Mouse (Mus musculus) embryonic facial prominence, embryonic 10.5 days (tissue): ENCODE results near the gene Fgfr2. TPM values are rescaled to one million over a fixed set of nuclear protein-coding genes. Genes with fewer than 3 reads are reported as not detected.
"Not testable (repeated sequence)": the region's sequence is repeated elsewhere in the genome, so short reads cannot be mapped to it uniquely, and the experiment has no call there.

Source experiments
- DNase-seq: peaks from one replicate; pipeline ENCODE4 v3.0.0-alpha.2; 2017; ENCODE audit warnings: low spot score
- H3K27ac ChIP-seq: fragments of 300-500 bp; sonication (generic); replicated peaks from 2 replicates; pipeline ENCODE4 v1.5.1; 2016; ENCODE audit warnings: mild to moderate bottlenecking
- H3K27me3 ChIP-seq: fragments of 300-500 bp; sonication (generic); replicated peaks from 2 replicates; pipeline ENCODE4 v1.6.1; 2016; ENCODE audit warnings: low read depth, mild to moderate bottlenecking; ENCODE audit not compliant: poor library complexity, severe bottlenecking
- H3K36me3 ChIP-seq: fragments of 300-500 bp; sonication (generic); replicated peaks from 2 replicates; pipeline ENCODE4 v1.6.1; 2016; ENCODE audit warnings: mild to moderate bottlenecking, moderate library complexity
- H3K4me1 ChIP-seq: fragments of 300-500 bp; sonication (generic); 2 replicates; pipeline ENCODE4 v1.6.1; 2016
- H3K4me3 ChIP-seq: fragments of 300-500 bp; sonication (generic); 2 replicates; pipeline ENCODE4 v1.5.1; 2016; ENCODE audit warnings: mild to moderate bottlenecking, moderate library complexity
- H3K9me3 ChIP-seq: fragments of 300-500 bp; sonication (generic); 2 replicates; pipeline ENCODE4 v1.6.1; 2016; ENCODE audit warnings: mild to moderate bottlenecking
- WGBS: fragments of 180-500 bp; shearing (Covaris S2); methylation state at CpG from one replicate; pipeline ENCODE4 v1.1.7; 2016; 5-methylcytosine and 5-hydroxymethylcytosine counted together
- polyA plus RNA-seq: library from polyadenylated mRNA; unstranded; fragments of >200 nt; fragmentation: Nextera tagmentation; extraction: Ambion mirVana; gene quantifications from 2 replicates; pipeline ENCODE4 v1.2.1, GENCODE M21; 2016

Gene Fgfr2
- polyA plus RNA-seq, 1 experiment from 2014 or later = 74.3 TPM

DNA sequence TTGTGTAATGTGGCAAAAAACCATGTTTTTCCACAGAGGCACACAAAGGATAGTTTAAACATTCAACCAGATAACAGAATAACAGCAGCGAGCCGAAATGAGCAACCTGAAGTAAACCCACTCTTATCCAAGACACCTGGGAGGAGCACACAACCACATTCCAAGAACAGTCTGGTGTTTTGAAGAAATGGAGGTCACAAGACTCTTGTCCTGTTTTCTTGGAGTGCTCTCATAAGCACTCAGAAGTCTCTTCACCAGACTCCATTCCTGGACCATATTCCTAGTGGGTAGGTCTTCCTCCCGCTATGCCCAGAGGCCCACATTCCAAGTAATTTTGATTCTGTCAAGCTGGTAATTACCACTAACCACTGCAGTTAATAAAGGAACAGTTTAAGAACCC, 1973.0 kb downstream of the Fgfr2 start:
- Histone ChIP-seq H3K27ac (no peak overlapping the region), H3K4me1 (no peaks in the 10 kb centered on the region), H3K27me3 (no peaks in the 10 kb centered on the region), H3K9me3 (no peaks in the 10 kb centered on the region), H3K4me3 (no peak overlapping the region), H3K36me3 (no peaks in the 10 kb centered on the region)
- WGBS = 86% methylated on average over 3 of the region's 3 CpGs
- no peak for DNase-seq

DNA sequence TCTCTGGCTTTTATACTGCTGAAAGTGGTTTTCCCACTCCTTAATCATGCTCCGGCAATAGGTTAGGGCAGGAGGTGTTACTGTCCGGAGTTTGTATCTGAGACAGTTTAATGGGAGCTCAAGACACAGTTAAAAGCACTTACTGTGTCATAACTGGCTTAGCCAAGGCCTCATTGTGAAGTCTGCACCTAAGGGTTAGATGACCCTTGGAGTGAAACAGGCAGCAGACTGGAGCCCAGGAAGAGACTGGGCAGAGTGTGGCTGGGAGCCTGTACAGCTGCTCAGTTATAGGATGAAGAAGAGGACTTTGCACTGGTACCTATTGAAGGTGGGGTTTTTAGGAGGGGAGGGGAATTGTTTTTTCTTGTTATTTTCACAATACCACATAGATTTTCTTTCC, 1976.9 kb downstream of the Fgfr2 start, which contains the start of gene 4933402N03Rik:
4933402N03Rik (minus strand) TSS at position 101 of the 400 bp plus-strand sequence.
- 87% methylated on average over 2 of the region's 2 CpGs for WGBS
- no peaks in the 10 kb centered on the region for H3K9me3 ChIP-seq
- H3K27ac ChIP-seq = no peak within 1 kb of the TSS
- H3K27me3 ChIP-seq = no peaks in the 10 kb centered on the region
- no peak for DNase-seq
- H3K4me1 ChIP-seq = no peaks in the 10 kb centered on the region
- H3K4me3 ChIP-seq = no peak within 1 kb of the TSS
- H3K36me3 ChIP-seq = no peaks in the 10 kb centered on the region

DNA sequence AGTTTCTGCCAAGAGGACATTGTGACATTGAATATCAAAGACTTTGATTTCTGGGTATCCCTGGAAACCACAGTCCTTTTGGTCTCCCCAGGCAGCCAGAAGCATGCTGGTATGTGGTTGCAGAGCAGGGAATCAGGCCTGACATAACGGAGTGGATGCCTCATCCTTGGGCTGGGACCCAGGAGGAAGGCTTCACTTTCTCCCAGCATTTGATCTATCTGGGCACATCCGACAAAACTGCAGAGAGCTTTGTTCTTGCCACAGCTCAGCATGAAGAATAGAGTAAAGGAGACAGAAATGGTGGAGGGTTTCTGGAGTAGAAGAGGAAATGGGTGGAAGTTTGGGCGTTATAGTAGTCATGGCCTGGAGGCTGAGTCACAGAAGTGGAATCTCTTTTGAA, 1990.0 kb downstream of the Fgfr2 start:
- no peak overlapping the region for H3K27ac ChIP-seq
- H3K4me3 ChIP-seq = no peak overlapping the region
- no peaks in the 10 kb centered on the region for H3K27me3 ChIP-seq
- no peaks in the 10 kb centered on the region for H3K4me1 ChIP-seq
- 77% methylated on average over 3 of the region's 3 CpGs for WGBS
- H3K36me3 ChIP-seq = no peaks in the 10 kb centered on the region
- no peak for DNase-seq
- H3K9me3 ChIP-seq = no peaks in the 10 kb centered on the region

DNA sequence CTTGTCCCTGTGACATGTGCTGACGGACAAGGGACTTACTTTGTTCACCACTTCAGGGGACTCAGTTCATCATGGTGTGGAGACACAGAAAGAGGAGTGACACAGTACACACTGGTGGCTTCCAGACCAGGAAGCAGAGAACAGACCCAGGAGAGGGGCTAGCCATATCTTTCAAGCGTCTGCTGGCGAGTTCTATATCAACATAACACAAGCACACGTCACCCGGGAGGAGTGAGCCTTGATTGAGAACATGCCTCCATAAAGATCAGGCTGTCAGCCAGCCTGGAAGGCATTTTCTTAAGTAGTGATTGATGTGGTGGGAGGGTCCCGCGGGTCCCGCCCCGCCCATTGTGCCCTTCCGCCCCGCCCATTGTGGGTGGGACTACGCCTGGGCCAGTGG, 1993.1 kb downstream of the Fgfr2 start:
- no peak overlapping the region for H3K27ac ChIP-seq
- DNase-seq = peak; percentile 24
- 72% methylated on average over 12 of the region's 12 CpGs for WGBS
- H3K4me3 ChIP-seq = no peak overlapping the region
- H3K27me3 ChIP-seq = no peaks in the 10 kb centered on the region
- H3K4me1 ChIP-seq = no peaks in the 10 kb centered on the region
- no peaks in the 10 kb centered on the region for H3K9me3 ChIP-seq
- no peaks in the 10 kb centered on the region for H3K36me3 ChIP-seq

DNA sequence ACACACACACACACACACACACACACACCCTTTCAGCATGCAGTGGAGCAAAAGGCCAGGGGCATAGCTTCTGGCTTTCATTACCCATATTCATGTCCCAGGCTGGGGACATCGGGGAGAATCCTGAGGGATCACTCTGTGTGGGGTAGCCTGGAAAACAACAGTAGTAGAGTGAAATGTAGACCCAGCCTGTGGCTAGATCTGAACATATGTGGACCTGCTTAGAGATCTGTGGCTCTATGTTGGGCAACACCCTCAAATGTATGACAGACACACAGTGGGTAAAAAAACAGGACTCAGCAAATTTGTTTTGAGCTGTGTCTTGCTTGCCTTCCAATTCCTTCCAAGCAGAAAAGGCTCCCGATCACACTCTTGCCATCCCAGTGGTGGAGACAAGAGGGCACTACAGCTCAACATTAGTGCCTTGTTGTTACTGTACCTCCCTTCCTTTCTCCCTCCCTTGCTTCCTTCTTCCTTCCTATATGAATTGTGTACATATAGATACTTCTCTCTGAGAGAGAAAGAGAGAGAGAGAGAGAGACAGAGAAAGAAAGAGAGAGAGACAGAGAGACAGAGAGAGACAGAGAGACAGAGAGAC, 2000.8 kb downstream of the Fgfr2 start:
- no peaks in the 10 kb centered on the region for H3K27me3 ChIP-seq
- no peaks in the 10 kb centered on the region for H3K4me1 ChIP-seq
- H3K4me3 ChIP-seq = no peak overlapping the region
- DNase-seq = no peak
- H3K27ac ChIP-seq = no peak overlapping the region
- H3K36me3 ChIP-seq = no peaks in the 10 kb centered on the region
- 88% methylated on average over 2 of the region's 2 CpGs for WGBS
- 0 out of 2 replicates have a peak, but pooled peaks cover 4% of the 10 kb centered on the region for H3K9me3 ChIP-seq

DNA sequence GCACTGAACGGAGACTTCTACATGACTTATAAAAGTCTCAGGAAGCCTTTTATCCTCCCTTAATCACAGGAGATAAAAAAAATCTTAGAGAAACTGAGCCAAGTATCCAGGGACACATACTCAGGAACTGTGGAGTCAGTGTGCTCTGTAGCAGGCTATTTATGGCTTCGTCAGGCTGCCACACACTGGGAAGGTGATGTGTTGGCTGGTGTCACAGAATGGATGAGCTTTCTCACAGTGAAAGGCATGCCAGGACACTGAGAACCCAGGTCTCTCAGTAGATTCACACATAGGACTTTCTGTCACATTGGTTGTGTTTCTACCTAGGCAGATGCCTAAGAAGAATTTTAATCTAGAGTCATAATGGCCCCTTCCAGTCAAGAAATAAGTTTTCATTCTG, 2008.7 kb downstream of the Fgfr2 start:
- Histone ChIP-seq H3K27me3 (no peaks in the 10 kb centered on the region), H3K27ac (no peak overlapping the region), H3K4me3 (no peak overlapping the region), H3K9me3 (no peaks in the 10 kb centered on the region), H3K4me1 (no peaks in the 10 kb centered on the region), H3K36me3 (no peaks in the 10 kb centered on the region)
- 90% methylated on average over 2 of the region's 2 CpGs for WGBS
- no peak for DNase-seq

DNA sequence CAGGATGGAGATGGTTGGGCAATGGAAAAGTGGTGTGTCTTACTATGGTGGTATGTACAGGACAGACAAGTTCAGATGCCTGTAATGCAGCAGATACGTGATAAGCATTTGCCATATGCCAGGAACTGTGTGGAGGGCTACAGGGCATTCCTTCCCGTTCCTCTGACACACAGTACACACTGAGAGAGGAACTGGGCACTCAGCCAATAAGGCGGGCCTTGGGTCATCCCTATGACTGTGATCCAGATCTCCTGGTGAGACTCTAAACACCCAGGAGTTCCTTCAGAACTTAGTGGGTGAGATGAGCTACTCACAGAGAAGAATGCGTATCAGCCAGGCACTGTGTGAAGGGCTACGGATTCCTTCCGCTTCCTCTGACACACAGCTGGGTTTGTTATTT, 2009.5 kb downstream of the Fgfr2 start:
- Histone ChIP-seq H3K4me3 (no peak overlapping the region), H3K27me3 (no peaks in the 10 kb centered on the region), H3K4me1 (no peaks in the 10 kb centered on the region), H3K27ac (no peak overlapping the region), H3K36me3 (no peaks in the 10 kb centered on the region), H3K9me3 (no peaks in the 10 kb centered on the region)
- DNase-seq = no peak
- WGBS = 87% methylated on average over 6 of the region's 6 CpGs

DNA sequence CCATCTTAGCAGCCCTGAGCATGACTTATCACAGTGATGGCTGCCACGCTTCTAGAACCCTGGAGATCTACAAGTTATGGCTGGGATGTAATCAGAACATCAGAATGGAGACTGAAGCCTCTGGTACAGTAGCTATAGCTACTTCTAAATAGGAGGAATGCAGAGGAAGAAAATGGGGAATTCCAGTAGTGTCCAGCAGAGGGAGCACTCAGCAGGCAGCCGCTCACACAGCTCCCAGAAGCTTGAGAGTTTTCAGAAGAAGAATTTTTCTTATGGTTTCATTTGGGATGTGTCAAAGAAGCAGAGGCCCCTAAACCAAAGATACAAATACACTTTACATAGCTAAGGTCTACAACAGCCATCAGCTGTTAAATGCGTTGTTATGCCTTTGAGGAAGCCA, 2010.7 kb downstream of the Fgfr2 start:
- Histone ChIP-seq H3K4me1 (no peaks in the 10 kb centered on the region), H3K36me3 (no peaks in the 10 kb centered on the region), H3K9me3 (no peaks in the 10 kb centered on the region), H3K27ac (no peak overlapping the region), H3K27me3 (no peaks in the 10 kb centered on the region), H3K4me3 (no peak overlapping the region)
- 29% methylated on average over 3 of the region's 3 CpGs for WGBS
- DNase-seq = peak; percentile 57

DNA sequence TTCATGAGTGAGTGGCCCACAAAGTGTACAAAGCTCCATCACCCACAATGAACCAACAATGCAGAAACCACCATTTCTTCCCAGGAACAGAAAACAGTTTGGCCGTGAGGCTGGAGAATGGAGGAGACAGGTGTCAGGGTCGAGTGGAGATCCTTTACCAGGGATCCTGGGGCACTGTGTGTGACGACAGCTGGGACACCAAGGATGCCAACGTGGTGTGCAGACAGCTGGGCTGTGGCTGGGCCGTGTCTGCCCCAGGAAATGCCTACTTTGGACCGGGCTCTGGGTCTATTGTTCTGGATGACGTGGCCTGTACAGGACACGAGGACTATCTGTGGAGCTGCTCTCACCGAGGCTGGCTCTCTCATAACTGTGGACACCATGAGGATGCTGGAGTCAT, 2040.7 kb downstream of the Fgfr2 start:
- not testable (repeated sequence) for H3K27me3 ChIP-seq, H3K27ac ChIP-seq, H3K4me1 ChIP-seq, H3K36me3 ChIP-seq, DNase-seq, H3K4me3 ChIP-seq, H3K9me3 ChIP-seq
- WGBS = 85% methylated on average over 9 of the region's 9 CpGs

DNA sequence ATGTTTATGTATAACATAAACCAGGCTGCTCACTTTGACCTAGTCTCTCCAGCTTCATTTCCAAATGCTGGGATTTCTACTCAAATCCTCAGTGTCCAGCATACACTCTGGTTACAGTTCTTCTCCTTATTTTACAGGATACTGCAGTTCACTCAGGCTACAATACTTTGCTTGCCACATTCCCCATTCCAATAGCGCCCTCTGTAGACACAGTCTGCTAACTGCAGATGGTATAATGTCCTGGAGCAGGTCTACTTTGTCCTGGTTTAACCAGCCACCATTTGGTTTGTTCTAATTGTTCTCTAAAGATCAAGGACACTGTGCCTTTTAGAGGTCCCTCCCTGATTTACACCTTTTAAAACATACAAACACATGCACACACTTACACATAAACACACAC, 2047.2 kb downstream of the Fgfr2 start:
- H3K27ac ChIP-seq = no peak overlapping the region
- no peaks in the 10 kb centered on the region for H3K4me1 ChIP-seq
- DNase-seq = peak; percentile 34

DNA sequence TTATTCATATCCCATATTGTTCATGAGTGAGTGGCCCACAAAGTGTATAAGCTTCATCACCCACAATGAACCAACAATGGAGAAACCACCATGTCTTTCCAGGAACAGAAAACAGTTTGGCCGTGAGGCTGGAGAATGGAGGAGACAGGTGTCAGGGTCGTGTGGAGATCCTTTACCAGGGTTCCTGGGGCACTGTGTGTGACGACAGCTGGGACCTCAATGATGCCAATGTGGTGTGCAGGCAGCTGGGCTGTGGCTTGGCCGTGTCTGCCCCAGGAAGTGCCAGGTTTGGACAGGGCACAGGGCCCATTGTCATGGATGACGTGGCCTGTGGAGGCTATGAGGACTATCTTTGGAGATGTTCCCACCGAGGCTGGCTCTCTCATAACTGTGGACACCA, 2049.1 kb downstream of the Fgfr2 start:
- H3K4me1 ChIP-seq, H3K9me3 ChIP-seq, H3K4me3 ChIP-seq, H3K36me3 ChIP-seq, H3K27ac ChIP-seq, DNase-seq, H3K27me3 ChIP-seq: not testable (repeated sequence)
- WGBS = 87% methylated on average over 6 of the region's 6 CpGs

More for the DNA sequence above, 2047.2 kb downstream of the Fgfr2 start:
- H3K4me3 ChIP-seq = no peak overlapping the region
- 5% methylated on average over 1 of the region's 1 CpGs for WGBS
- H3K9me3 ChIP-seq = no peaks in the 10 kb centered on the region
- H3K36me3 ChIP-seq = no peaks in the 10 kb centered on the region
- H3K27me3 ChIP-seq = no peaks in the 10 kb centered on the region

DNA sequence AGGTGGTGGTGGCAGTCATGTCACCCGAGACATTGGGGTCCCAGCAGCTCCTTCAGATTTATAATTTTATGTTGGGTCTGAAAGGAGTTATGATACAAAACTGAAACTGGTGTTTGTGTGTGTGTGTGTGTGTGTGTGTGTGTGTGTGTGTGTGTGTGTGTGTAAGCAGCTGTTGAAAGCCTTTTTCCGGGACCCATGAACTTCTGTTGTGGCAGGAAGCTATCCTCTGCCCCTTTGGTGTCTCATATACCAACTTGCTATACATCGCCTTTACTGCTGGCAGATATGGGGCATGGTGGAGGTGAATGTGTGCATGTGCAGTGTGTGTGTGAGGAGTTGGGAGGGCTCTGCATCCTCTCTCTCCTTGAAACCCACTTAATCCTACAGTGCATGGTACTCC, 2049.7 kb downstream of the Fgfr2 start:
- WGBS = 85% methylated on average over 3 of the region's 3 CpGs
- H3K4me1 ChIP-seq, H3K27ac ChIP-seq: not testable (repeated sequence)

DNA sequence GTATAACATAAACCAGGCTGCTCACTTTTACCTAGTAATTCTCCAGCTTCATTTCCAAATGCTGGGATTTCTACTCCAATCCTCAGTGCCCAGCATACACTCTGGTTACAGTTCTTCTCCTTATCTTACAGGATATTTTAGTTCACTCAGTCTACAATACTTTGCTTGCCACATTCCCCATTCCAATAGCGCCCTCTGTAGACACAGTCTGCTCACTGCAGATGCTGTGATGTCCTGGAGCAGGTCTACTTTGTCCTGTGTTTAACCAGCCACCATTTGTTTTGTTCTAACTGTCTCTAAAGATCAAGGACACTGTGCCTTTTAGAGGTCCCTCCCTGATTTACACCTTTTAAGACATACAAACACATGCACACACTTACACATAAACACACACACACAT, 2055.0 kb downstream of the Fgfr2 start:
- H3K27me3 ChIP-seq, H3K27ac ChIP-seq, H3K4me1 ChIP-seq, H3K9me3 ChIP-seq, H3K36me3 ChIP-seq, H3K4me3 ChIP-seq: not testable (repeated sequence)
- 0% methylated on average over 1 of the region's 1 CpGs for WGBS
- peak; percentile 8 for DNase-seq

More for the DNA sequence above, 2049.7 kb downstream of the Fgfr2 start:
- not testable (repeated sequence) for H3K9me3 ChIP-seq, H3K4me3 ChIP-seq, DNase-seq, H3K36me3 ChIP-seq, H3K27me3 ChIP-seq

DNA sequence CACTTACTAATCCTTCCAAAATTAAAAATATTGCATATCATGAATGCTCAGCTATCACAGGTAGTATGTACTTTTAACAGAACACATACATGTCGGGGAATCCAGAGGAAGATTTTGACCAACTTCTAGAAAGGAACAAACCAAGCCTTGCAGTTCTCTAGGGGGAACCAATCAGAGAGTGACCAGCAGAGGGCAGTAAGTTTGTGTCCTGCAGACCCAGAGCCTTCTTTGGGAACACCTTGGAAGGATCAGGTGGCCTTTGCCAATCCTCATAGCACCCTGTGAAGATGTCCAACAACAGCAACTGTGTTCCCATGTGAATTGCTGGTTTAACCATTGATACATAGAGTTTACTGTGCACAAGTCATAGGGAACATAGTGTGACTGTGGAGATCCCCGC, 2060.6 kb downstream of the Fgfr2 start:
- no peak for DNase-seq
- H3K27me3 ChIP-seq = no peaks in the 10 kb centered on the region
- H3K4me1 ChIP-seq = no peaks in the 10 kb centered on the region
- no peak overlapping the region for H3K4me3 ChIP-seq
- no peaks in the 10 kb centered on the region for H3K9me3 ChIP-seq
- no peaks in the 10 kb centered on the region for H3K36me3 ChIP-seq
- 82% methylated on average over 2 of the region's 2 CpGs for WGBS
- no peak overlapping the region for H3K27ac ChIP-seq
